Mouse (Mus musculus): ENCODE data around the gene Nxnl2.

DNA sequence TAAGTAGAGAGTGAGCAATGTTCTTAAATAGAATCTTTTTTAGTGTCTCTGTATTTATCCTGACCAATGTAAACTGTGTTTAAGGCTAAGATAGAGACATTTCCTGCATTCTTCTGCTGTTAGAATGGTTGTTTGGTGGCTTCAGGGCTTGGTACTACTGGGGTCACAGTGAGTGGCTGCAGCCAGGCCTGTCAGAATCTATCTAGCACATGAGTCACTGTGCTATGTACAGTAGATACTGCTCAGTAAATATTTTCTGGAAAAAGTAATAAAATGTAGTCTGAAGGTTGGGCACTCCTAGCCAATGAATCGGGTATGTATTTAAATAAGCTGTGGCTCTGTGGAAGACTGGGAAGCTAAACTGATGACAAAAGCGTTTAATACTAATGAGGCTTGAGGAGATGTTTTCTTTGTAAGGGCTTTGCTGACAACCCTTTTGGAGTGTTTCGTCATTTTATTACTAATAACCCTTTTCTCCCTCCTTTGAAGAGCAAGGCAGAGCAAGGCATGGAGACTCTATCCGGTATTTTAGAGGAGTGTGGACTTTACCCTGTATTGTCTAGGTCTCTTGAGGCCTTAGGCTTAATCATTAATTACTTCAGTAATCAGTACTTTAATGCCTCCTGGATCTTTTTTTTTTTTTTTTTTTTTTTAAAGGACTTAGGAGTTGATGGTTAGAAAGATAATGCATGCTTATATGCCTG lies 17.7 kb upstream of the Nxnl2 start:
- TF ChIP-seq CTCF (IDR thresholded peaks at IDR 0.05) (no peak), EP300 (IDR thresholded peaks at IDR 0.05) (no peak)
